Mouse (Mus musculus): ENCODE data around the gene Peak1. TPM values are rescaled to one million over a fixed set of nuclear protein-coding genes. Genes with fewer than 3 reads are reported as not detected.
A peak's percentile ranks its signal among the peaks of the same experiment; 100 is the strongest.

Gene Peak1
- 11.2 and 13.8 TPM in 2 replicates for polyA plus RNA-seq (2015; fragmentation: Nextera tagmentation; extraction: Ambion mirVana)

DNA sequence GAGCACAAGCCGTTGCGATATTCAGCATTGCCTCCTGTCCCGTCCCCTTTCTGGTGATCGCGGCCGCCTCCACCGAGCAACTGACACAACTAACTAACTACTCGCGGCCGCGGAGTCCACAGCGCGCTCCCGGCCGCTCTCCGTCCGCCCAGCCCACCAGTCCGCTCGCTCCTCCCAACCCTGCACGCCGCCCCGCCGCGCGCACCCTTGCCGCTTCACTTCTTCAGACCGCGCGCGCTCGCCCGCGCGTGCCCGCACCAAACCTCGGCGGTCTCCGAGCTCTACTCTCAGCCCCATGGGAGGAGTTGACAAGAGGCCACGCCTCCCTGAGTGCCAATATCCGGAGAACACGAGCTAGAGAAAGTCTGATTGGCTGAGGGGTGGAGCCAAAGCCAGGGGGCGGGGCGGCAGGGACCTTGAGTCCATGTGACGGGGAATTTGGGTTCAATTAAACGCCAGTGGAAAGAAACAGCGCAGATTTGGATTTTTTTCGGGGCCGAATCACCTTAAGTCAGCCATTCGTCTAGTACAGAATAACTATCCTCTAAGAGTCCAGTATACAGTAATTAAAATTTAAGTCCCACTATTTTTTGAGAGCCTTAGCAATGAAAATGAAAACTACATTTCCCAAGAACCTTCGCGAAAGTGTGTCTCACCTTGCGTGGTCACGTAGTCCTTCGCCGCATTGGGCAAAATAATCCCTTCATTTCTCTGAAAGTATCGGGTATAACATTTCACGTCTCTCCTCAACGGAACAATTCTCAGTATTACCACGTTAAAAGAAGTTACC lies at the start of gene Peak1, which contains the start of gene Hmg20a:
Gene Peak1, minus strand, starts transcription at position 120 of the 790 bp plus-strand sequence.
Gene Hmg20a, plus strand, starts transcription at position 662 of the 790 bp plus-strand sequence.
- peak within 1 kb of the TSS; percentile 89 for H3K4me3 ChIP-seq (replicated peaks)
- H3K4me1 ChIP-seq = peaks cover 41% of the 10 kb centered on the region
- peak within 1 kb of the TSS; percentile 97 for H3K27ac ChIP-seq (replicated peaks)
- WGBS = under 1% methylated on average over 59 of the region's 59 CpGs
- peak within 1 kb of the TSS; percentile 70 for H3K4me2 ChIP-seq (replicated peaks)
- no peaks in the 10 kb centered on the region for H3K9me3 ChIP-seq (replicated peaks)
- peak; percentile 96 for ATAC-seq (ENCODE audit: insufficient number of reproducible peaks, low FRiP score, low TSS enrichment, low read depth)
- peak within 1 kb of the TSS; percentile 83 for H3K9ac ChIP-seq
- H3K27me3 ChIP-seq = no peaks in the 10 kb centered on the region
- H3K36me3 ChIP-seq = no peaks in the 10 kb centered on the region

DNA sequence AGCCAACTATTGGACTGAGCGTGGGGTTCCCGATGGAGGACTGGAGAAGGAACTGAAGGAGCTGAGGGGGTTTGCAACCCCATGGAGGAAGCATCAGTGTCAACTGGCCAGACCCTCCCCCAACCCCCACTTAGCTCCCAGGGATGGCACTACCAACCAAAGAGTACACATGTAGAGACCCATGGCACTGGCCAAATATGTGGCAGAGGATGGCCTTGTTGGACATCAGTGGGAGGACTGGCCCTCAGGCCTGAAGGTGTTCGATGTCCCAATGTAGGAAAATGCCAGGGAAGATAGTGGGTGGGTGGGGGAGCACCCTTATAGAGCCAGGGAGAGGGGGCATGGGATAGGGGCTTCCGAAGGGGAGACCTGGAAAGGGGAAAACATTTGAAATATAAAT lies 48.4 kb upstream of the Peak1 start:
- Histone ChIP-seq H3K4me1 (peaks cover 32% of the 10 kb centered on the region), H3K36me3 (peaks cover 13% of the 10 kb centered on the region), H3K27ac (replicated peaks) (no peak overlapping the region), H3K4me3 (replicated peaks) (no peak overlapping the region), H3K27me3 (no peaks in the 10 kb centered on the region), H3K9me3 (replicated peaks) (no peaks in the 10 kb centered on the region), H3K9ac (no peak overlapping the region), H3K4me2 (replicated peaks) (no peak overlapping the region)
- WGBS = 91% methylated on average over 4 of the region's 4 CpGs
- ATAC-seq (ENCODE audit: insufficient number of reproducible peaks, low FRiP score, low TSS enrichment, low read depth) = no peak

DNA sequence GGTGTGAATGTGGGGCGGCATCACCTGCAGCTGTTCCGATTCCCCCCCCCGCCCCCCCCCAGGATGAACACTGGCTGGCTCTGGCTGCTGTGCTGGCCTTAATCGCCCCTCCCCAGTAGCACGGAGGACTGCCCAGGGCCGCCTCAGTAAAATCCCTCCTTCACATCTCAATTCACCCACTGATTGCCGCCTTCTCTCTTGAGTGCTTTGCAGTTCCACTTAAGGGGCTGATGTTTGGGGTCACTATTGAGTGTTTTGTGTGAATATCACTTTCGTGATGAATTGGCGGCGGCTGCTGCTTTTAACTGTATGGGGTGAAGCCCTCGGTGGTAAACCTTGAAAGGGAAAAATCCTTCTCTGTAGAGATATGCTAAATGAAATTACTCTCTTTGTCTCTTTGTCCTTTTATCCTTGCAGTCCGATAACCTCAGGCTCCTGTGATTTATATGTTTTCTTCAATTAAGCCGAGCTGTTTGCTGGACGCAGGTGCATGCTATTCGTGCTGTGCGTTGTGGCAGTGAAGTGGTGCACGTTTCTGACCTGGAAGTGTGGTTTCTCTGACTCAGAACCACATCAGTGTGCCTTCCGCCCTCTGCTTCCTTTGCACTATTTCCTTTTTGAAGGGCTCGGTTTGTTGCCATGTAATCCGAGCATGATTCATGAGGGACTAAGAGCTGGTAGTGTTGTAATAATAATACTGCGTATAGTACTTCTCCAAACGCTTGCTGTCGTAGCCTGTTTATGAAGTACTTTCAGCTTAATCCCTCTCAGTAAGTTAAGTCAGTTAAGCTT lies 47.2 kb upstream of the Peak1 start:
- no peak overlapping the region for H3K4me3 ChIP-seq (replicated peaks)
- H3K27ac ChIP-seq (replicated peaks) = 0 out of 2 replicates have a peak overlapping the region, but pooled peaks have one; percentile 11
- 44% methylated on average over 23 of the region's 23 CpGs for WGBS
- ATAC-seq (ENCODE audit: insufficient number of reproducible peaks, low FRiP score, low TSS enrichment, low read depth) = no peak
- peaks cover 13% of the 10 kb centered on the region for H3K36me3 ChIP-seq
- H3K4me1 ChIP-seq = peaks cover 29% of the 10 kb centered on the region
- H3K4me2 ChIP-seq (replicated peaks) = no peak overlapping the region
- no peaks in the 10 kb centered on the region for H3K27me3 ChIP-seq
- no peak overlapping the region for H3K9ac ChIP-seq
- H3K9me3 ChIP-seq (replicated peaks) = no peaks in the 10 kb centered on the region

DNA sequence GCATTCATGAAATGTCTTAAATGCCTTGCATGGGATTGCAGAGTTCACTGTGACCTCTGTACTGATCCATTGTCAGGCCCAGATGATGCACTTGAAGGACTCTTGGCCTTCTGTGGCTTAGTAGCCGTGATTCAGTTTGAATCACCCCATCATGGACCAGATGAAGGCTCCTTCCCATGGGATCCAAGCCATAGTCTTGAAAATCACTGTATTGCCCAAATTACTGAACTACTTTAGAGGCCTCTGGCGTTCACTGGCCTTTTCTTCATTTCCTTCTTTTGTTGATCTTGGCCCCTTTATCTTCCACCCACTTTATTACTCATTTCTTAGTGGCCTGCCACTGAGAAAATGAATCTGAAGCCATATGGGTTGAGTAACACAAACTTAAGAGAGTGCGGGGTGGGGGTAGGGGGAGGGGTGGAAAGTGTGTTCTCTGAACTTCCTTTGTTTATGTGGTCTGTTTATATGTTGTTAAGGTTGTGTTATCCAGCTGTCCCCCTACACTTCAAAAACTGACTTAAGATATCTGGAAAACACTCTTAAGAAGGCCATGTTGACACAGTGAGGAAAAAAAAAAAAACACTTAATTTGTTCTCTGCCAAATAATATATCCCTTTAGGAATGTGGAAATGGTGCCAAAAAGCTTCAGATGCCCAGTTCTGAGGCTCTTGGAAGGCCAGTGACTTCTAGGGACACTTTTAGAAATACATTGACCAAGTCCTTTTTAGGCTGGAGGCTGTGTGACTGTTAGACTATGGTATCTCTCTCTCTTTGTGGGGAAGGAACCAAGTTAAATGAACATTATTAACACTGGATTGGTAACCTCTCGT lies 46.0 kb upstream of the Peak1 start:
- Histone ChIP-seq H3K4me2 (replicated peaks) (no peak overlapping the region), H3K9me3 (replicated peaks) (no peaks in the 10 kb centered on the region), H3K27ac (replicated peaks) (0 out of 2 replicates have a peak overlapping the region, but pooled peaks have one; percentile 17), H3K27me3 (no peaks in the 10 kb centered on the region), H3K4me3 (replicated peaks) (no peak overlapping the region), H3K36me3 (peaks cover 13% of the 10 kb centered on the region), H3K4me1 (peaks cover 21% of the 10 kb centered on the region), H3K9ac (no peak overlapping the region)
- 65% methylated on average over 4 of the region's 4 CpGs for WGBS
- ATAC-seq (ENCODE audit: insufficient number of reproducible peaks, low FRiP score, low TSS enrichment, low read depth) = no peak

DNA sequence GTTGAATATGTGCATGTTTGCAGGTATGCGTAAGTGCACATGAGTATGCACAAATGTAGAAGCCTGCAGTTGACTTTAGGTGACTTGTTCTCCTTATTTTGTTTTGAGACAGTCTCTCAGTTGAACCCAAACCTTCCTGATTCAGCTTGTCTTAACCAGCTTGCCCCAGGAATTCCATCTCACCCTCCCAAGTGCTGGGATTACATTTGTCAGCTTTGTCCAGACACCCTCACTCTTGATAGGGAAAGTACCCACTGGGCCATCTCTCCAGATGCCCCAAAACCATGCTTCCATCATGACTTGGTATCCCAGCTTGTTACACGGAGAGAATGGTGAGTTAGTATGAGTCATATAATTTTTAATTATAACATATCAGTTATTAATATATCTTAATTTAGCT lies 45.2 kb upstream of the Peak1 start:
- Histone ChIP-seq H3K4me1 (peaks cover 21% of the 10 kb centered on the region), H3K27ac (replicated peaks) (no peak overlapping the region), H3K4me3 (replicated peaks) (no peak overlapping the region), H3K36me3 (peaks cover 10% of the 10 kb centered on the region), H3K9ac (no peak overlapping the region), H3K27me3 (no peaks in the 10 kb centered on the region), H3K4me2 (replicated peaks) (no peak overlapping the region), H3K9me3 (replicated peaks) (no peaks in the 10 kb centered on the region)
- 93% methylated on average over 2 of the region's 2 CpGs for WGBS
- no peak for ATAC-seq (ENCODE audit: insufficient number of reproducible peaks, low FRiP score, low TSS enrichment, low read depth)

DNA sequence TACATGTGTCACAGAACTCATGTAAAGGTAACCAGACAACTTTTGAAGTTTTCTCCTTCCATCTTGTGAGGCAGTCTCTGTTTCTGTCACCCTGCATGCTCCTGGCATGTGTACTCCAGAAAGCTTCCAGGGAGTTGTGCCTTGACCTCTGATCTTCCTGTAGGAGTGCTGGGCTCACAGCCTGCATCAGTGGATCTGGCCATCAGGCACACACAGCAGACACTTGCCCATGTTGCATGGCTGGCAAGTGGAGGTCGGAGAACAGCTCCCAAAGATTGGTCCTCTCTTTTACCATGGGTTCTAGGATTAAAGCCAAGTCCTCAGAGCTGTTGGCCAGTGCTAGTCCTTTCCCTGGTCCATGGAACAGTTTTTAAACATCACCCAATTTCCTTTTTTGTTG lies 44.7 kb upstream of the Peak1 start:
- 75% methylated on average over 1 of the region's 1 CpGs for WGBS
- no peak for ATAC-seq (ENCODE audit: insufficient number of reproducible peaks, low FRiP score, low TSS enrichment, low read depth)
- H3K9ac ChIP-seq = no peak overlapping the region

DNA sequence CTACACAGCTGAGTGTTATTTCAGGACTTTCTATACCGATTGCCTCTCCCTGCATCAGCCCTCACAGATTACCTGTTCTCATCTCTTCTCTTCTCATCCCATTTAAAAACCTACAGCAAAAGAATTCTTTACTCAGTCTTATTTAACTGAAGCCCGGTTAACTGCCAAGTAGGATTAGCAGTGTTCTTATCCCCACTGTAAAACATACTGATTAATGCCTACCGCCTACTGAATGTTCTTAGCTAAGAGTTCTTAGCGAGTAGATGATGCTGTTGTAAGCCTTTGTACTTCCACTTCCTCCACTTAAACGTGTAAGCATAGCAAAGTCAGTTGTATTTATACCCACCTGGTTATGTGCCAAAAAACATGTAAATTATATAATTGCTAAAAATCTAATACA lies 43.1 kb upstream of the Peak1 start:
- Histone ChIP-seq H3K4me2 (replicated peaks) (no peak overlapping the region), H3K36me3 (no peaks in the 10 kb centered on the region), H3K4me1 (peaks cover 15% of the 10 kb centered on the region), H3K4me3 (replicated peaks) (no peak overlapping the region), H3K27ac (replicated peaks) (no peak overlapping the region), H3K9ac (no peak overlapping the region), H3K27me3 (no peaks in the 10 kb centered on the region), H3K9me3 (replicated peaks) (no peaks in the 10 kb centered on the region)
- WGBS = 74% methylated on average over 5 of the region's 5 CpGs
- ATAC-seq (ENCODE audit: insufficient number of reproducible peaks, low FRiP score, low TSS enrichment, low read depth) = no peak

More for the DNA sequence above, 44.7 kb upstream of the Peak1 start:
- H3K4me1 ChIP-seq = peaks cover 21% of the 10 kb centered on the region
- no peaks in the 10 kb centered on the region for H3K27me3 ChIP-seq
- H3K4me2 ChIP-seq (replicated peaks) = no peak overlapping the region
- no peak overlapping the region for H3K4me3 ChIP-seq (replicated peaks)
- no peak overlapping the region for H3K27ac ChIP-seq (replicated peaks)
- H3K9me3 ChIP-seq (replicated peaks) = no peaks in the 10 kb centered on the region
- 0 out of 2 replicates have a peak, but pooled peaks cover 6% of the 10 kb centered on the region for H3K36me3 ChIP-seq

DNA sequence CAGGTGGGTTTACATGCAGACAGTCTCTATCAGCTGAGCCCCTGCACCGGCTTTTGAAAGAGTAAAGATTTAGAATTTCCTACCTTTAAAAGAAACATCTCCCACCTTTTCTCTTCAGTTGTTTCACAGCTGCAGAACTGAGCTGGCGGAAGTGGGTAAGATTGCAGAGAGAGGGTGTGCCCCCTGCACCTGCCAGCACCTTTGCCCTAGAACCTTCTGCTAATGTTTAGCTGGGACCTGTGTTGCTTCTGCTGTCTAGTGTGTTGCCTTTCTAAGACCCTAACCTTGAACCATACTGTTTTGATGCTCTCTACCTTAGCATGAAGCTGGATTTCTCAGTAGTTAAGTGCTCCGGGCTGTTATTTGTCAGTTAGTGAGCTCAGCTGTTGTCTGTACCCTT lies 38.6 kb upstream of the Peak1 start:
- Histone ChIP-seq H3K9ac (no peak overlapping the region), H3K4me3 (replicated peaks) (no peak overlapping the region), H3K27me3 (no peaks in the 10 kb centered on the region), H3K27ac (replicated peaks) (no peak overlapping the region), H3K9me3 (replicated peaks) (no peaks in the 10 kb centered on the region), H3K36me3 (no peaks in the 10 kb centered on the region), H3K4me2 (replicated peaks) (no peak overlapping the region), H3K4me1 (no peaks in the 10 kb centered on the region)
- ATAC-seq (ENCODE audit: insufficient number of reproducible peaks, low FRiP score, low TSS enrichment, low read depth) = no peak
- 94% methylated on average over 3 of the region's 3 CpGs for WGBS

DNA sequence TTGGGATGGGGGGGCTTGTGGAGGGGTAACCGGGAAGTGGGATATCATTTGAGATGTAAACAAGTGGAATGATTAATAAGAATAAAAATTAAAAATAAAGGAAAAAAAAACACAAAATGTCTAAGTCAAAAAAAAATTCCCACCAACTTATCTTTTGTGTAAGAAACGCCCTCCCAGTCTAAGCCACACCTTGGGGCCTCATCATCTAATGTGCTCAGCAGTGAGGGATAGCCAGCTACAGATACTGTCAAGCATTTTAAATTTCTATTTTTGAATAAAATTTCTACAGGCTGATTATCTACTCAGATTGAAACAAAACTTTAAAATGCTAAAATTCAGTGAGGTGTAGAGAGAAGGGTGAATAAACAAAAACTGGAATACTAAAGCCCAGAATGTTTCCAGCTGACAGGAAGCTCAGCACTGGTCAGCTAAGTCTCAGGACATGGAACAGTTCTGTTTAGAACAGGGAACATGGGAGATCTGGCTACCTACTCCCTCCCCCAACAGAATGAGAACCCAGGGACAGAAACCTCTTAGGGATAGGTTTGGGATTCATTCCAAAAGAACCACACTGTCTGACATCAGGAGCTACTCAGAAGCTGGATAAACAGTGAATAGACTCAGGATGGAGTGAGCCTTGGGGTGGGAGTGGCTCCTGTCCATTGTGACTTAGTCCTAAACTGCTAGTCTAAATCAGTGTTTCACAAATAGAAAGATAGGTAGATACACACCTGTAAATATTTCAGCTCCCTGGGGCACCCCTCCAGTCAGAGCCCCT lies 35.4 kb upstream of the Peak1 start:
- H3K4me2 ChIP-seq (replicated peaks) = no peak overlapping the region

DNA sequence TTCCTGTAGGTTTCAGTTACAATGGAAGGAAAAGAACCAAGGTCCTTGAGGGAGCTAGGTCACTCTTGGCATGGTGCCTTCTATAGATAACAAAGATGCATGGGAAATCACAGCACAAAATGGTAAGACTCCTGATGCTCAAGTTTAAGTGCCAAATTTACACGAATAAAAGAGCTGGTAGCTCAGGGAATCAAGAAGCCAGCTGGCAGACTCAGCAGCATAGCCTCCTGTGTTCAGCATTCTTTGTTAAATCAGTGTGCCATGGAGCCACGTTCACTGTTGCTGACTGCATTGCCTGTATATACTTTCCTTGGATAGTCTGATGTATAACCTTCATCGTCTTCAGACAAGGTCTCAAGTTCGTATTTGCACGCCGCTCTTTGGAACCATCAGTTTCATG lies 33.7 kb upstream of the Peak1 start:
- Histone ChIP-seq H3K36me3 (no peaks in the 10 kb centered on the region), H3K27ac (replicated peaks) (no peak overlapping the region), H3K9ac (no peak overlapping the region), H3K9me3 (replicated peaks) (no peaks in the 10 kb centered on the region), H3K4me3 (replicated peaks) (no peak overlapping the region), H3K4me1 (no peaks in the 10 kb centered on the region), H3K4me2 (replicated peaks) (no peak overlapping the region), H3K27me3 (no peaks in the 10 kb centered on the region)
- 90% methylated on average over 6 of the region's 6 CpGs for WGBS
- ATAC-seq (ENCODE audit: insufficient number of reproducible peaks, low FRiP score, low TSS enrichment, low read depth) = no peak

More for the DNA sequence above, 35.4 kb upstream of the Peak1 start:
- no peak overlapping the region for H3K27ac ChIP-seq (replicated peaks)
- no peak overlapping the region for H3K9ac ChIP-seq
- no peak for ATAC-seq (ENCODE audit: insufficient number of reproducible peaks, low FRiP score, low TSS enrichment, low read depth)
- no peaks in the 10 kb centered on the region for H3K4me1 ChIP-seq
- 89% methylated on average over 2 of the region's 2 CpGs for WGBS
- H3K27me3 ChIP-seq = no peaks in the 10 kb centered on the region
- no peaks in the 10 kb centered on the region for H3K9me3 ChIP-seq (replicated peaks)
- no peak overlapping the region for H3K4me3 ChIP-seq (replicated peaks)
- no peaks in the 10 kb centered on the region for H3K36me3 ChIP-seq
